Mouse (Mus musculus): ENCODE results near the gene Pou6f2.

DNA sequence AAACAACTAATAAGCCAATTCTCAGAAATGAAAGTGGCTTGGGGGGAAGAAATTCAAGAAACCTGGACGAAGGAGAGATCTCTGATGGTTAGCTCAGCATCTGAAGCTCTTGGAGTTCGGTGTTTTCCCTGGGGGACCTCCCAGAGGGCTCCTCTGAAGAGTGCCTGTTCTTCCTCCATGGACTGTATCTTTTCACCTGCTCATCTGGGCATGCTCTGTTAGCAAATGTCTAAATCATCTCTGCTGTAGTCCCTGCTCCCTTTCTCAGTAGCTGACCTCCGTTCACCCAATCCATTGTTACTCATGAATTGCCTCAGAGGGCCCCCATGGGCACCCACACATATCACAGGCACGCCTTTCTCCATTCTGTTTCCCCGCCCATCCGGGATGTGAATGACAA lies at the start of gene Pou6f2:
- TF ChIP-seq CTCF (conservative IDR thresholded peaks at IDR 0.05; ENCODE audit: insufficient read depth, insufficient read length, low read depth, low read length) (no peak), POLR2A (IDR thresholded peaks at IDR 0.05; ENCODE audit: low read depth, low read length) (no peak)
